Mouse (Mus musculus) heart, postnatal 0 days (tissue): Measurements from ENCODE around the gene Slc39a11.

Experiments used
- CTCF ChIP-seq: IDR thresholded peaks from 2 replicates; pipeline ENCODE4 v1.5.1; 2016; ENCODE audit warnings: antibody characterized with exemption, control low read depth, low read depth
- EP300 ChIP-seq: IDR thresholded peaks from 2 replicates; pipeline ENCODE4 v1.6.1; 2016; ENCODE audit warnings: antibody characterized with exemption, low read depth

DNA sequence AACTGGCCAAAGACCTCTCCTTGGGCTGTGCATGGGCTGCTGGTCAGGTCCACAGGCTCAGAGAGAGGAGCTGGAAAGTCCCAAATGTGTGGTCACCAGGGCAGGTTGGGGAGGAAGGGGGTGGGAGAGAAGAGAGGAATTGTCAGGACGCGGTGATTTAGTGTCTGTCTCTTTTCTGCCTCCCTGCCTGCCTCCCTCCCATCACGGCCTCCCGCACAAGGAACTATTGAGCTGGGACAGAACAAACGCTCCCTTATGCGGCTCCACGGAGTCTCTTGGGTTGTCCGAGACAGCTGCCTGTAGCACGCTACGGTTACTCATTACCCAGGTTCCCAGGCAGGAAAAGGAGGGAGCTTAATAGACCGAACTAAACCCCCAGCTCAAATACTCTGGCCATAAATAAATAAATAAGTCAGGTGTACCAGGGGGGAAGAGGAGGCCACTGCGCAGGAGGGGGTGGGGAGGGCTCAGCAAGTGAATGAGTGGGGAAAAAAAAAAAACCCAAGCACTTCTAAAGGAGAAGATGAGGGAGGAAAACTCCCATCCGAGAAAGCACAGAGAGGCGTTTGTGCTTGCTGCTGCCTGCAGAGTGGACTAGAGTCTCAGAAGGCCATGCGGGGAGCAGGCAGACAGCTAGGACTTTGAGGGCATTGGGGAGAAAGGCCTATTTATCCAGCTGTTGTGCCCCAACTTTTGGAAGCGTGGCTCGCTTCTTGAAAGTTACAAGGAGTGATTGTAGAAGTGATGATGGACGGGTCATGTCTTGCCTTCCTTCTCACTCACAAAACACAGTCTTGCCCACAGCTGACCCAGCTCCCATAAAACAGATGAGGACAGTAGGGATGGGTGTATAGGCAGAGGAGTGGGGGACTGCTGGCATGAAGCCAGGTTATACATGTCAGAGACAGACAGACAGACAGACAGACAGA, 428.3 kb downstream of the Slc39a11 start:
- TF ChIP-seq CTCF = no peak
- TF ChIP-seq EP300 = no peak
